Mouse (Mus musculus): ENCODE measurements around the gene Abcc1. TPM values are rescaled to one million over a fixed set of nuclear protein-coding genes. Genes with fewer than 3 reads are reported as not detected.

Gene Abcc1
- polyA plus RNA-seq, 1 experiment from 2014 or later, result 7.5 TPM

- Histone ChIP-seq H3K36me3 (ENCODE audit: control insufficient read depth, insufficient read depth, low read length) (no peaks in the 10 kb centered on the region), H3K9me3 (ENCODE audit: control insufficient read depth, low read length) (no peaks in the 10 kb centered on the region), H3K27me3 (ENCODE audit: control insufficient read depth, insufficient read depth, low read length) (no peaks in the 10 kb centered on the region), H3K9ac (ENCODE audit: low read length) (no peak overlapping the region), H3K4me2 (ENCODE audit: low read depth) (no peak overlapping the region), H3K4me1 (ENCODE audit: control insufficient read depth, insufficient read depth, low read length) (no peaks in the 10 kb centered on the region), H3K27ac (ENCODE audit: low read depth, low read length) (no peak overlapping the region), H3K4me3 (ENCODE audit: low read depth, low read length) (no peak overlapping the region)
- DNase-seq (ENCODE audit: low spot score) (no peak), ATAC-seq (ENCODE audit: insufficient read depth, low FRiP score, low TSS enrichment) (no peak)
- 80% methylated on average over 3 of the region's 3 CpGs for WGBS
Measured at GRCm38 (mm10) chr16:14352234-14352633, 9.1 kb upstream of the Abcc1 start.

GRCm38 (mm10) chr16:14352663-14353062, 8.7 kb upstream of the Abcc1 start:
- WGBS, result 76% methylated on average over 5 of the region's 5 CpGs
- DNase-seq (ENCODE audit: low spot score), result no peak

GRCm38 (mm10) chr16:14357859-14358258, 3.5 kb upstream of the Abcc1 start:
- Histone ChIP-seq H3K4me3 (ENCODE audit: low read depth, low read length) (no peak overlapping the region), H3K4me1 (ENCODE audit: control insufficient read depth, insufficient read depth, low read length) (peaks cover 6% of the 10 kb centered on the region; the same call in 1 of the 2 replicates), H3K4me2 (ENCODE audit: low read depth) (no peak overlapping the region), H3K9ac (ENCODE audit: low read length) (no peak overlapping the region), H3K36me3 (ENCODE audit: control insufficient read depth, insufficient read depth, low read length) (no peaks in the 10 kb centered on the region), H3K27ac (ENCODE audit: low read depth, low read length) (no peak overlapping the region), H3K27me3 (ENCODE audit: control insufficient read depth, insufficient read depth, low read length) (no peaks in the 10 kb centered on the region), H3K9me3 (ENCODE audit: control insufficient read depth, low read length) (no peaks in the 10 kb centered on the region)
- ATAC-seq (ENCODE audit: insufficient read depth, low FRiP score, low TSS enrichment) (no peak), DNase-seq (ENCODE audit: low spot score) (no peak)
- 84% methylated on average over 2 of the region's 2 CpGs for WGBS

More at GRCm38 (mm10) chr16:14352663-14353062, 8.7 kb upstream of the Abcc1 start:
- ATAC-seq (ENCODE audit: insufficient read depth, low FRiP score, low TSS enrichment), result no peak
- Histone ChIP-seq H3K9ac (ENCODE audit: low read length) (no peak overlapping the region), H3K9me3 (ENCODE audit: control insufficient read depth, low read length) (no peaks in the 10 kb centered on the region), H3K4me3 (ENCODE audit: low read depth, low read length) (no peak overlapping the region), H3K4me2 (ENCODE audit: low read depth) (no peak overlapping the region), H3K27me3 (ENCODE audit: control insufficient read depth, insufficient read depth, low read length) (no peaks in the 10 kb centered on the region), H3K27ac (ENCODE audit: low read depth, low read length) (no peak overlapping the region), H3K36me3 (ENCODE audit: control insufficient read depth, insufficient read depth, low read length) (no peaks in the 10 kb centered on the region), H3K4me1 (ENCODE audit: control insufficient read depth, insufficient read depth, low read length) (no peaks in the 10 kb centered on the region)

GRCm38 (mm10) chr16:14358531-14358930, 2.8 kb upstream of the Abcc1 start:
- Histone ChIP-seq H3K4me1 (ENCODE audit: control insufficient read depth, insufficient read depth, low read length) (peaks cover 6% of the 10 kb centered on the region; the same call in 1 of the 2 replicates), H3K27ac (ENCODE audit: low read depth, low read length) (no peak overlapping the region), H3K36me3 (ENCODE audit: control insufficient read depth, insufficient read depth, low read length) (no peaks in the 10 kb centered on the region), H3K4me3 (ENCODE audit: low read depth, low read length) (no peak overlapping the region), H3K9ac (ENCODE audit: low read length) (no peak overlapping the region), H3K9me3 (ENCODE audit: control insufficient read depth, low read length) (no peaks in the 10 kb centered on the region), H3K4me2 (ENCODE audit: low read depth) (no peak overlapping the region), H3K27me3 (ENCODE audit: control insufficient read depth, insufficient read depth, low read length) (no peaks in the 10 kb centered on the region)
- no peak for ATAC-seq (ENCODE audit: insufficient read depth, low FRiP score, low TSS enrichment)
- DNase-seq (ENCODE audit: low spot score), result no peak
- 63% methylated on average over 1 of the region's 1 CpGs for WGBS

- 4% methylated on average over 7 of the region's 7 CpGs for WGBS
- DNase-seq (ENCODE audit: low spot score) (peak; percentile 14), ATAC-seq (ENCODE audit: insufficient read depth, low FRiP score, low TSS enrichment) (peak; percentile 35; the same call in 1 of the 2 replicates)
Measured at GRCm38 (mm10) chr16:14360931-14361330, 427 bp upstream of the Abcc1 start.

DNA sequence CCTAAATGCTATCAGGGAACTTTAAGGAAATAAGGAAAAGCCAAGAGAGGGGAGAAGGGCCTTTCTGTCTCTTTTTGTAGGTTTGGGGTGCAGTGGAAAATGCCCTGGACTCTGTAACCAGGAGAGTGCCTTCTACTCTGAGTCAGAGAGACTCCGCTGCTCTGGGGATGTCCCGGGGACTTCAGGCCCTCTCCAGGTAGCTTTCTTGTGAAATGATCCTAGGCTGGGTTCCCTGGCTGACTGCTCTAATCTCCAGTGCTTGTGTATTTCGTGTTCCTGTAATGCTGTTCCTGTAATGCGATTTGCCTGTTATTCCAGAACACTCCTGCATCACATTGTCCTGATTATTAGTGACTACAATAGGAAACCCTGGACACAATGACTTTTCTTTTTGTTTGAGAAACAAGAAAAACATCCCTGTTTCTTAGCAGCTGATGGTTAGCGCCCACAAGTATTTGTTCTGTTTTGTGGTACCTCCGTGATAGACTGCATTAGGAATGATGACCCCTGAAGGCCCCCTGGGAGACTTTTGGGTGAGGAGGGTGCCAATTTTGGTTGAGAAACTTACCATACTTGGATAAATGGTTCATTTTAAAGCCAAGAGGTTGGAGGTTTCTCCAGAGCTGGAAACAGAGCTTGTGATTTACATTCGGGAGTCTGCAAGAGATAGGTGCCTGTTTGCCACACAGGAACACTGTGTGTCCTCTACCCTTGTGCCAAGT, 902 bp downstream of the Abcc1 start:
- H3K4me1 ChIP-seq (ENCODE audit: control insufficient read depth, insufficient read depth, low read length), result peaks cover 6% of the 10 kb centered on the region; the same call in 1 of the 2 replicates
- DNase-seq (ENCODE audit: low spot score) (no peak), ATAC-seq (ENCODE audit: insufficient read depth, low FRiP score, low TSS enrichment) (no peak)
- H3K9ac ChIP-seq (ENCODE audit: low read length), result peak overlapping the region; percentile 75
- 32% methylated on average over 7 of the region's 7 CpGs for WGBS
- no peaks in the 10 kb centered on the region for H3K27me3 ChIP-seq (ENCODE audit: control insufficient read depth, insufficient read depth, low read length)
- no peaks in the 10 kb centered on the region for H3K36me3 ChIP-seq (ENCODE audit: control insufficient read depth, insufficient read depth, low read length)
- H3K27ac ChIP-seq (ENCODE audit: low read depth, low read length), result no peak overlapping the region
- peak overlapping the region; percentile 60 for H3K4me3 ChIP-seq (ENCODE audit: low read depth, low read length)
- H3K4me2 ChIP-seq (ENCODE audit: low read depth), result peak overlapping the region; percentile 78
- no peaks in the 10 kb centered on the region for H3K9me3 ChIP-seq (ENCODE audit: control insufficient read depth, low read length)

More at GRCm38 (mm10) chr16:14360931-14361330, 427 bp upstream of the Abcc1 start:
- Histone ChIP-seq H3K4me1 (ENCODE audit: control insufficient read depth, insufficient read depth, low read length) (peaks cover 6% of the 10 kb centered on the region; the same call in 1 of the 2 replicates), H3K4me3 (ENCODE audit: low read depth, low read length) (peak overlapping the region; percentile 60), H3K4me2 (ENCODE audit: low read depth) (peak overlapping the region; percentile 78), H3K27me3 (ENCODE audit: control insufficient read depth, insufficient read depth, low read length) (no peaks in the 10 kb centered on the region), H3K36me3 (ENCODE audit: control insufficient read depth, insufficient read depth, low read length) (no peaks in the 10 kb centered on the region), H3K9ac (ENCODE audit: low read length) (peak overlapping the region; percentile 75), H3K9me3 (ENCODE audit: control insufficient read depth, low read length) (no peaks in the 10 kb centered on the region), H3K27ac (ENCODE audit: low read depth, low read length) (no peak overlapping the region)

GRCm38 (mm10) chr16:14363496-14363895, 2.1 kb downstream of the Abcc1 start:
- no peak overlapping the region for H3K4me3 ChIP-seq (ENCODE audit: low read depth, low read length)
- peaks cover 6% of the 10 kb centered on the region; the same call in 1 of the 2 replicates for H3K4me1 ChIP-seq (ENCODE audit: control insufficient read depth, insufficient read depth, low read length)
- 97% methylated on average over 3 of the region's 3 CpGs for WGBS
- H3K27ac ChIP-seq (ENCODE audit: low read depth, low read length), result no peak overlapping the region
- H3K36me3 ChIP-seq (ENCODE audit: control insufficient read depth, insufficient read depth, low read length), result no peaks in the 10 kb centered on the region
- H3K4me2 ChIP-seq (ENCODE audit: low read depth), result no peak overlapping the region
- H3K9me3 ChIP-seq (ENCODE audit: control insufficient read depth, low read length), result no peaks in the 10 kb centered on the region
- no peak for DNase-seq (ENCODE audit: low spot score)
- no peak overlapping the region for H3K9ac ChIP-seq (ENCODE audit: low read length)
- no peak for ATAC-seq (ENCODE audit: insufficient read depth, low FRiP score, low TSS enrichment)
- no peaks in the 10 kb centered on the region for H3K27me3 ChIP-seq (ENCODE audit: control insufficient read depth, insufficient read depth, low read length)

DNA sequence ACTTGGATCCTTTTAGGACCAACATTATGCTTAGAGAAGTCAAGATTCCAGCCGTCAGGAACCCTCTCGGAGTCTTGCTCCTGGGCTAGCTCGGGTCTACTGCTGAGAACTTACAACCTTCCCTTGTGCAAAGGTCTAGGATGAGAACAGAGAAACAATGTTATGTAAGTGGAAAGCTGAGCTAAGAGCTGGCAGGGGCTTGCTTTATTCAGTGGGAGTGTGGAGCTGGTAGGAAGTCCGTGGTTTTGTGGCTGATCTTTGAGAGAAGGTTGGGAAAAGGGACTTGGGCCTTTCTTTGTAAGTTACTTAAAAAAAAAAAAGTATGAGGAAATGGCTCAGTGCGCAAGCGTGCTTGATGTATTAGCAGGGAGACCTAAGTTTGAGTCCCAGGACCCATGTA, 2.7 kb downstream of the Abcc1 start:
- no peak for ATAC-seq (ENCODE audit: insufficient read depth, low FRiP score, low TSS enrichment)
- no peak overlapping the region for H3K27ac ChIP-seq (ENCODE audit: low read depth, low read length)
- no peak overlapping the region for H3K4me2 ChIP-seq (ENCODE audit: low read depth)
- H3K9me3 ChIP-seq (ENCODE audit: control insufficient read depth, low read length), result no peaks in the 10 kb centered on the region
- no peaks in the 10 kb centered on the region for H3K27me3 ChIP-seq (ENCODE audit: control insufficient read depth, insufficient read depth, low read length)
- H3K4me3 ChIP-seq (ENCODE audit: low read depth, low read length), result no peak overlapping the region
- 92% methylated on average over 6 of the region's 6 CpGs for WGBS
- no peak overlapping the region for H3K9ac ChIP-seq (ENCODE audit: low read length)
- H3K36me3 ChIP-seq (ENCODE audit: control insufficient read depth, insufficient read depth, low read length), result no peaks in the 10 kb centered on the region
- peaks cover 6% of the 10 kb centered on the region; the same call in 1 of the 2 replicates for H3K4me1 ChIP-seq (ENCODE audit: control insufficient read depth, insufficient read depth, low read length)
- no peak for DNase-seq (ENCODE audit: low spot score)

- DNase-seq (ENCODE audit: low spot score) (no peak), ATAC-seq (ENCODE audit: insufficient read depth, low FRiP score, low TSS enrichment) (no peak)
- WGBS, result 64% methylated on average over 4 of the region's 4 CpGs
- H3K4me3 ChIP-seq (ENCODE audit: low read depth, low read length), result no peak overlapping the region
- H3K36me3 ChIP-seq (ENCODE audit: control insufficient read depth, insufficient read depth, low read length), result no peaks in the 10 kb centered on the region
- H3K4me1 ChIP-seq (ENCODE audit: control insufficient read depth, insufficient read depth, low read length), result peaks cover 6% of the 10 kb centered on the region; the same call in 1 of the 2 replicates
- no peak overlapping the region for H3K4me2 ChIP-seq (ENCODE audit: low read depth)
- no peaks in the 10 kb centered on the region for H3K27me3 ChIP-seq (ENCODE audit: control insufficient read depth, insufficient read depth, low read length)
- no peak overlapping the region for H3K9ac ChIP-seq (ENCODE audit: low read length)
- H3K9me3 ChIP-seq (ENCODE audit: control insufficient read depth, low read length), result no peaks in the 10 kb centered on the region
- H3K27ac ChIP-seq (ENCODE audit: low read depth, low read length), result no peak overlapping the region
Measured at GRCm38 (mm10) chr16:14365457-14365856, 4.1 kb downstream of the Abcc1 start.
